Mouse (Mus musculus) hindlimb bud, embryonic 11.5 days (tissue): Measurements from ENCODE around the gene Rnf38.
A peak's percentile ranks its signal among the peaks of the same experiment; 100 is the strongest.

Source experiments
- DNase-seq: peaks from one replicate; pipeline ENCODE4 v3.0.0-alpha.2; 2012; ENCODE audit warnings: low read depth, low spot score; ENCODE audit errors: extremely low spot score

Gene Rnf38

DNA sequence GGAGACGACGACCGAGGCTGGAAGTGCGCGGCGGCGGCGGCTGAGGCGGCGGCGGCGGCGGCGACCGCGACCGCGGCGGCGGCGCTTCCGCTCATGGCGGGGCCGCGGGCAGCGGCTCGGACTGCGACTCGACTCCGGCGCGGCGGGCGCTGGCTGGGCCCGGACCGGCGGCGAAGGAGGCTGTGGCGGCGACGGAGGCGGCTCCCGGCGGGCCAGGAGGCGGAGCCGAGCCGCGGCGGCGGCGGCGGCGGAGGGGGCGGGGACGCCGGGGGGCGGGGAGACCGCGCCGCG lies at the start of gene Rnf38:
Gene Rnf38 (minus strand): TSS at position 77 of the 291 bp plus-strand sequence.
- no peak for DNase-seq

DNA sequence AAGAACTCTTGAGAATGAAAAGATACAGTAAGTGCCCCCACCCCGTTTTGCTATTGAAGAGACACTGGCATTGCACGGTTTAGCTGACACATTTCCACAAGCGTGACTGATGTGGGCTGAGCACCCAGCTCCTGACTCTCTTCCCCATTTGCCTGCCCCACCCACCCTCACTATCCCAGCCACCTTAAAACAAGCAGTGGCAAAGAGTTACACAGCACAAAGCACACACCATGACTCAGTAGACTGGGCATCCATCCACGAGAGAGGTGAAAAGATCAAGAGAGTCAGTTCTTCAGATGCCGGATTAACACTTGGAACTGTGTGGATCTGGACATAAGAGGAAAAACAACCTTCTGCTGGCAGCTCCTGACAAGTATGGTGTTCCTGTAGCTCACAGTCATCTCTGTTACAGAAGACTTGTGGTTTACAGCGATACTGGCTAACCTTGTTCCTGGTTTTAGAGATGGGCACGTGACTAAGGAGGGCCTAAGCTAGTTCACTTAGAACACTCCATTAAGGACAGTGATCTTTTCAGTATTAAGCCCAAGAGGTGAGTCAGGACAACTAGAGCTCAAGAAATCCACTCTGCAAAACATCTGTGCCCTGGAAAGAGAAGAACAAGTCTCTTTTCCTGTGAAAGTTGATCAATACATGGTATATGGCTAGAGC lies 48.1 kb upstream of the Rnf38 start:
- DNase-seq = no peak

DNA sequence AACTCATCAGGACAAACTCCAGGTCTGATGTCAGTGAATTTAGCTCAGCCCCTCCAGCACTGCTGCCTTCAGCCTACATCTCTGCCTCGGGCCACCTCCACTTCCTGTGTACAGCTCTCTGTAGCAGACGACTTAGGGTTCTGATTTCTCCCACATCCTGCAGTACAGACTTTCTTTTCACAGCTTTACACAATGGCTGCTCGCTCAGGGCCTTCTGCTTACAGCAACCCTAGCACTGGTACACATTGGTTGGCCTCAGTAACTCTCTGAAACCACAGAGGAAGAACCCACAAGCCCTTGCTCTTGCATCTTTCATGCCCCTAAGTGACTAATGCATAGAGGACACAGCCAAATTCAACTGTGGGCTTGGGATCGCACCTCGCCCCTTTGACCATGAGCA lies 37.5 kb upstream of the Rnf38 start:
- no peak for DNase-seq

DNA sequence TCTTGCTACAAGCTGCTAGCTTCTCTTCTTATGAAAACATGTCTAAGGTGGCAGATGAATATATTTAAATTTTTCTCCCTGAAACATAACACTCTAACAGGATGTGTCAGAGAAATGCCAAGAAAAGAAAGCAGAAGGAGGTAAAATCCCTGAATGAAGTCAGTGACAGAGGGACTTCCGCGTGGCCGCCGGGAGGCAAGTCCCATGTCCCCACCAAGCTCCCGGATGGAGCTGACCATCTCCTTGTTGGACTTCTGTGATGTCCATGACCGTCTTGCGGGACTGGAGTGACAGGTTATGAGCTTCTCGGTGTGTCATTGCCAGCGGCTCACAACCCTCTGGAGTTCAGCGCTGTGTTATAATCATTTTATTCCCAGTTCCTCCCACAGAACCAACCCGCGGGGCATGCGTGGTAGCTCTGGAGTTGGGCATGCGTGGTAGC lies 35.8 kb upstream of the Rnf38 start:
- DNase-seq = no peak

GRCm38 (mm10) chr4:44267437-44267836 lies 33.8 kb upstream of the Rnf38 start:
- DNase-seq = no peak

GRCm38 (mm10) chr4:44265500-44265899 lies 31.9 kb upstream of the Rnf38 start:
- DNase-seq = no peak

- peak; percentile 42 for DNase-seq
These were observed 26.7 kb upstream of the Rnf38 start for GRCm38 (mm10) chr4:44260244-44260643.

DNA sequence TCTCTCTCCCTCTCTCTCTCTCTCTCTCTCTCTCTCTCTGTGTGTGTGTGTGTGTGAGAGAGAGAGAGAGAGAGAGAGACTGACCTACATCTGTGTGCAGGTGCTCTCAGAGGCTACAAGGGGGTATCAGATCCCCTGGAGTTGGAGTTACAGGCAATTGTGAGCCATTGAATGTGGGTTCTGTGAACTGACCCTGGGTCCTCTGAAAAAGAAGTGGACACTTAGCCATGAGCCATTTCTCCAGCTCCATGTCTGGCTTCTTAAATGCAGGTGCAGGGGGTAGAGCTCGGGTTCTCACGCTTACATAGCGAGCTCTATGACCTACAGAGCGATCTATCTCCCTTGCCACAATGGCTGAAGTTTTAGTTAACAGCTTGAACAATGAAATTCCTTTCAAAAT lies 25.5 kb upstream of the Rnf38 start:
- DNase-seq = no peak

DNA sequence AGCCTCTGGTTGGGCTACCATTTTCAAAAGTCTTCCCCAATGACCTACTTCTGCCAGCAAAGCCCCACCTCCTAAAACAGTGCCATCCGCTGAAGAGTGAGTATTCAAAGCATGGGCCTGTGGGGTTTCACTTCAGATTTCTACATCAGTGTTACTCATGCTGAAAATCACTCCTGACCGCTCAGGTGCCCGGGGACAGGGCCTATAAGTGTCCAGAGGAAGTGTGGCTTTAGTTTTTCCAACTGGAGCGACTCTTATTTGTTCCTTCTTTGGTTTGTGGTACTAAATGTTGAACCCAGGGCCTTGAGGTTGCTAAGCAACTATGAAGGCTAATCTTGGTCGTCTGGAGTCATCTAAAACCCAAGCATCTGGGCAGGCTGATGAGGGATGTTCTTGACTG lies 21.0 kb upstream of the Rnf38 start:
- DNase-seq = no peak

DNA sequence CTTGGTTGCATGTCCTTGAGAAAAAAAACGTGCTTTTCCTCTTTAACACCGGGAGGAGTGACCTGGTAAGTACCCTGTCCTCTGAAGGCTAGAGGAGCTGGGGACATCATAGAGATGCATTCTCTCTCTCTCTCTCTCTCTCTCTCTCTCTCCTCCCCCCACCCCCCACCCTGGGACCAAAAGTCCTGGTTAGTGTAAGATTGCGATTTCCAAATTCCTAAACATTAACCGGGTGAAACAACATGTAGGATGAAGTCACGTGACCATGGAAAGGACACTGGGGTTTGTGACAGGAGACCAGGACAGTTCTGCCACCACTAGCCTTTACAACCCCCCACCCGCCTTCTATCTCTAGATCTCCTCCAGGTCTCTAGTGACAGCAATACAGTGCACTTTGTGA lies 19.6 kb upstream of the Rnf38 start:
- DNase-seq = no peak

DNA sequence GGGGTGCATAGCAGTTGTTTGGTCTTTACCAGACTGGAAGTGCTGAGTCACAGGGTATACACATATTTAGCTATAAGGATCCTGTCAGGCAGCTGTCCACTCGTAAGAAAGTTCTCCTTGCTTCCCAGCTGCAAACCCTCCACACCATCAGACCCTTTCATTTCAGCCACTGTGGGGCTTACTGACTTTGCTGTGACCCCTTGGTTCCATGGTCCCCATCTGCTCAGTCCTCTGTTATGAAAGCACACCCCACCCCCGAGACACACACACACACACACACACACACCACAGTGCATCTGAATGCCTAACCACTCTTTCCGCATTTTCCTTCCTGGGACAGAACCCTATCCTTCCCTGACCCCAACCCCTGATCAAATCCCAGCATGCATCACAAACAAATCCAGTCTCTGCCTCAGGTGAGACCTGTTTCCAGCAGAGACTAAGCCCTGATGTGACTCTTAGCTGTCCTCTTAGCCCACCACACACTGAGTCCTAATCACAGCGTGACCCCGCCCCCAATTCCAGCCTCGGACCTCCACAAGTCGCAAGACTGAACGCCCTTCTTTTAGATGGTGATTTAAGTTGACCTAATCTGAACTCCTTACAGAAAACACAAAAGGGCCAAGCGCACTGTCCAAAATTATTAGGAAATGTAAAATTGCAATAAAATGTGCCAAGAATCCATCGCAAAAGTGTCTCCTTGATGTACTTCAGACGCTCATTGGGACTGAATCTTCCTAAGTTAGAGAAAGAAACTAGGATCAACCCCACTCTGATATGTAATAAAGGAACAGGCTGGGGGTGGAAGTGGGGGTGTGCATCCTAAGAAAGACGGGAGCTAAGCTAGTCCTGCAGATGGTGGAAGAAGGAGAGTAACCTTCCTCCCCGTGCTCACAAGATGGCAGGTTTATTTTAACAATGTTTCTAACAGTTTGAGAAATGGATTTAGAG lies 18.7 kb upstream of the Rnf38 start:
- DNase-seq = no peak

- DNase-seq = no peak
These were observed 17.9 kb upstream of the Rnf38 start for GRCm38 (mm10) chr4:44251521-44251920.

GRCm38 (mm10) chr4:44249705-44250104 lies 16.1 kb upstream of the Rnf38 start:
- DNase-seq = no peak

GRCm38 (mm10) chr4:44247051-44247939 lies 13.7 kb upstream of the Rnf38 start:
- no peak for DNase-seq

DNA sequence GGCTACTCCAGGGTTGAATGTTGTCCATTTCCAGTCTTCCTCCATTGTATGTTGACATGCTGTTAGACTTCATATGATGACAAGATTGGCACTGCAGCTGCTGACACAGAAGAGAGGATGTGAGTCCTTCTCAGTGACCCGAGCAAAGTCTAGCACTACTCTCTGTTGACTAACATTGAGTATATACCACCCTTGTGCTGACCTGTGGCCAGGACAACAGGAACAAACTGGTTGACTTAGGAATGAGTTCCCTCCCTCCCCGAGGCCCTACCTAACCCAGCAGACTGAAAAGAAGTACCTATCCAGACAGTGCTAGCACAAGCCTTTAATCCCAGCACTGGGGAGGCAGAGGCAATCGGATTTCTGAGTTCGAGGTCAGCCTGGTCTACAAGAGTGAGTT lies 12.7 kb upstream of the Rnf38 start:
- DNase-seq = no peak

DNA sequence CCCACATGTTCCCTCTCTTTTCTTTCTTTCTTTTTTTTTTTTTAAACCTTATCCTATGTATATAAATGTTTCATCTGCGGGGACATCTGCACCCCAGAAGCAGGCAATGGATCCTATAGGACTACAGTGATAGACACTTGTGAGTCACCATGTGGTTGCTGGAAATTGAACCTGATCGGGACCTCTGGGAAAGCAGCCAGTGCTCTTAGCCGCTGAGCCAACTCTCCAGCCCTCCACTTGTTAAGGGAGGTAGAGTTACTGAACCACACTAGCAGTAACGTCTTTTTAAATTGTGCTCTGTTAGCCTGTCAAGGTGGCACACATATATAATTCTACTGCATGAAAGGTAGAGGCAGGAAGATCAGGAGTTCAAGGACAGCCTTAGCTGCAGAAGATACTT lies 8.0 kb upstream of the Rnf38 start:
- DNase-seq = no peak

- DNase-seq = no peak
These were observed 2.4 kb upstream of the Rnf38 start for GRCm38 (mm10) chr4:44235946-44236345.

GRCm38 (mm10) chr4:44234004-44234866 lies 646 bp upstream of the Rnf38 start:
- peak; percentile 28 for DNase-seq

DNA sequence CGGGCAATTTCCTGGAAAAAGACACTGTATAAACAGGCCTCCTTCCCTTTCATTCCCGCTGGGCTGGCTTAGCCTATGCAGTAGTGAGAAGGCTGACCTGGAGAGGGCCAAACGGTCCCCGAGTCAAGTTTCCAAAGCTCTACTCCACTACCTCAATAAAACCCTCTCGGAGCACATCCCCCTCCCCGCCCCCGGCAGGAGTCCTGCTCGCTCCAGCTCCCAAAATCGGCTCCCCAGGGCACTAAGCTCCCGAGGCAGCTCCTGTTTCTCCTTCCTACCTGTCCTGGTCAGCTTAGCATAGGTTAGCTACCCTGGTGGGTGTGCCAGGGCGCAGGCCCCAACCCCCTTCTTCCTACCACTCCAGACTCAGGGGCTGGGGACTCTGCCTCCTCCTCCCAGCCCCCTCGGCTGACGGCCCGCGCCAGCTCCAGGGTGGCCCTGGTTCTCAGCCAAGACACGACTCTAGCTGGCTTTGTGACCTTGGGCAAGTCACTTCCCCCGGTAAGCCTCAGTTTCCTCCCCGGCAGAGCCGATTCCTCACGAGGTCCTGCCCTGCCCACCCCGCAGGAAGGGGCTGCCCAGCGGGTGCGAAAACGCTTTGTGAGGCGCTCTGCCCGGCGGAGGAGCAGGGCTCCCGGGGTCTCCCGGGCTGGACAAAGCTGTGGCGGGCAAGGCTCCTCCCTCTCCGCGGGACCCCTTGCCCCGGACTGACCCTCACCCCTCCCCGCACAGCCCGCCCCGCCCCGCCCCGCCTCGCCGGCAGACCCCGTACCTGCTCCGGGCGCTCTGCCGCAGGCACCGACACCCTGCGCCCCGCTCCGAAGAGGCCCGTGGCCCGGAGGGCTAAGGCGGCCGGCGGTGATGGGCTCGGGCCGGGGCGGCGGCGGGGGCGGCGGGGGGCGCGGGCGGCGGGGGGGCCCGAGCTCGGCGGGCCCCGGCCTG lies 547 bp downstream of the Rnf38 start:
- DNase-seq = peak; percentile 37
